Mouse (Mus musculus) left cerebral cortex, adult 9 months (tissue): ENCODE measurements at regions not wholly inside any gene's neighbourhood (a gene's known extent, or its start where the extent isn't known, plus 50 kb on each side); places are given as distances from the start of the nearest gene placed in this dataset.
A peak's percentile ranks its signal among the peaks of the same experiment; 100 is the strongest.
"Not testable (repeated sequence)": the region's sequence is repeated elsewhere in the genome, so short reads cannot be mapped to it uniquely, and the experiment has no call there.

ENCODE experiments used
- DNase-seq, 2 experiments: peaks; one replicate each; pipeline ENCODE4 v3.0.0; 2022; ENCODE audit warnings: low spot score in 2 of 2

DNA sequence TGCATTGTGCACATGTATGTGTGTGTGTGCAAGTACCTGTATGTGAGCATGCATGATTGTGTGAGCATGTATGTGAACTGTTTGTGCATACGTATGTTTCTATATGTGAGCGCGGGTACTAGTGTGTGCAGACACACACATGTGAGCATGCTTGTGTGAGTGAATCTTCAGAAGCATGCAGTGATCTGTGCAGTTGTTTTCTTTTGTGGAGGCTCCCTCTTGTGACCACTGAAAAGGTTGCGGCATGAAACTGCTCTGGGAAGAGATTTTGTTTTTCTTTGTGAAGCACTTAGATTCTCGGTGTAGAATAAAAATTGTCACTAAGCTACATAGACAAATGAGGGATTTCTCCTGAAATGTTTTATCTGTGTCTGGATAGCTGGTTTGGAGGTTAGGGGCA, 189.2 kb upstream of the Rapgef5 start:
- not testable (repeated sequence) for DNase-seq

DNA sequence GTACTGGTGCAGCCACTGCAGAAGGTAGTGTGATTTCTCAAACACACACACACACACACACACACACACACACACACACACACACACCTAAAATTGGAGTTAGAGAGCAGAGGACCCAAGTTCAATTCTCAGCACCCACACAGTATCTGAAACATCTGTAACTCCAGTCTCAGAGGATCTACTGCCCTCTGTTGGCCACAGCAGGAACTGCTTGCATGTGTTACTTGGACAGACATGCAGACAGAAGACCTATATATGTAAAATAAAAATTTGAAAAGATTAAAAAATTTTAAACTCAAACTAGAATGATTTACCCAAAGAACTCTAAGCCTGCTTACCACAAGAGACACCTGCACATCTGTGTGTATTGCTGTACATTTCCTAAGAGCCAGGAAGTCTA, 185.9 kb upstream of the Rapgef5 start:
- DNase-seq = no peak

DNA sequence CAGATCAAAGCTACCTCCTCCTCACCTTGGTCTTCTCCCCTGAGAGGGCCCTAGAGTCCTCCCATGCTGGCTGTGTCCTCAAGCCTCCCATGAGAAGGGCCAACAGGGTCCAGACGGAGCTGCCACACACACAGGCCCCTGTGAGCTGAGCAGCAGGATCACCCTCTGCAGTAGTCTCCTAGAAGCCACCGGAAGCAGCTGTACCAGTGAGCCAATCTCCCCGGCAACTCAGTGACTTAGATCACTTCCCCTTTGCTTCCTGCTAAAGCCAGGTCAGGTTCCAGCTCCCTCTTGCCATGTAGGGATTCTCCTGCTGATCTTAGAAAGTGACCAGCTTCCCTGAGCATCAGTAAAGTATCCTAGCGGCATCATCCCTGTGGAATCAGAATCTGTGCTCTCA, 179.4 kb upstream of the Rapgef5 start:
- no peak for DNase-seq

- DNase-seq = no peak
Observed at GRCm38 (mm10) chr12:117342321-117342720, 174.0 kb upstream of the Rapgef5 start.

- DNase-seq = no peak
Observed at GRCm38 (mm10) chr12:117343121-117343520, 173.2 kb upstream of the Rapgef5 start.

DNA sequence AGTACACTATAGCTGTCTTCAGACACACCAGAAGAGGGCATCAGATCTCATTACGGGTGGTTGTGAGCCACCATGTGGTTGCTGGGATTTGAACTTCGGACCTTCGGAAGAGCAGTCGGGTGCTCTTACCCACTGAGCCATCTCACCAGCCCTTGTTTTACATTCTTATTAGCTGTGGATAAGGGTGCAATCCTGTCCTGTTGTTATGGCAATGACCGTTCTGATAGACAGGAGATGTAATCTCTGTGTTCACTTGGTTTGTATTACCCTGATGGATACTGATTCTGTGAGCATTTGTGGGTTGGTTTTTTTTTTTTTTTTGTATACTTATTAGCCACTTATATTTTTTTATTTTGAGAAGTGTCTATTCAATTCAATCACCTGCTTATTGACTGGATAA, 172.7 kb upstream of the Rapgef5 start:
- not testable (repeated sequence) for DNase-seq

GRCm38 (mm10) chr12:117344266-117345087, 171.8 kb upstream of the Rapgef5 start:
- DNase-seq = peak; percentile 37 to 70

- peak; percentile 87 to 89 for DNase-seq
Observed at GRCm38 (mm10) chr12:117345088-117345977, 170.9 kb upstream of the Rapgef5 start.

DNA sequence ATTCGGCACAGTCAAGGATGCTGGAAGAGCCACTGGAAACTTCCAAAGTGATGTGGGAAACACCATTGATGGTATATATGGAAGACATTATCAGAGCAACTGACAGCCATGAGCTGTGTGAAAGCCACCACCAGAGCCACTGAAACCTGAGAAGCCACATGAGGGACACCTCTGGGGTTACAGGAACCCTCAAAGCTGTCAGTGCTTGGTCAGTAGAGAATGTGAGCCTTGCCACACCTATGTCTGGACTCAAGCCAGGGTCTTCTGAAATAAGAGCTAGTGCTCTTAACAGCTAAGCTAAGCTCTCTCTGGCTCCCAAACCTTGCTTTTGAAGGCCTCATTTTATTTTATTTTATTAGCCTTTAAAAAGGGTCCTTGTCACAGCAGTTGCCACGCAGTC, 170.2 kb upstream of the Rapgef5 start:
- DNase-seq = no peak

DNA sequence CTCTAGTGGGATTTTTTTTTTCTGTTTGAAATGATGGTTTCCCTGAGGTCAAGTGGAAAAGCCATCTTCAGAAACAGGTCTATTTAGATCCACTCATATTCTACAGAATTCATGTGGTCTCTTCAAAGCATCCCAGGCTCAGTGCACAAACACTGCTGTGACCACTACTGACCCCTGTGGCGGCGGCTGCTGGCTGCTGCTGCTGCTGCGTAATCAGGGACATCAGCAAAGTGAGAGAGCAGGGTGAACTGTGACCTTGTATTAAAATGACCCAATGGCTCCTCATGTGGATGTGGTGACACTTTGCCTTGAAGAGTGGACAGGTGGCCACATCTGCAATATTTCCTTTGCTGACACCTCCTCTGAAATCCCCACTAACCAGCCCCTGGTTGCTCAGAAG, 169.1 kb upstream of the Rapgef5 start:
- DNase-seq = no peak

- DNase-seq = no peak
Observed at GRCm38 (mm10) chr12:117348516-117348915, 167.8 kb upstream of the Rapgef5 start.

DNA sequence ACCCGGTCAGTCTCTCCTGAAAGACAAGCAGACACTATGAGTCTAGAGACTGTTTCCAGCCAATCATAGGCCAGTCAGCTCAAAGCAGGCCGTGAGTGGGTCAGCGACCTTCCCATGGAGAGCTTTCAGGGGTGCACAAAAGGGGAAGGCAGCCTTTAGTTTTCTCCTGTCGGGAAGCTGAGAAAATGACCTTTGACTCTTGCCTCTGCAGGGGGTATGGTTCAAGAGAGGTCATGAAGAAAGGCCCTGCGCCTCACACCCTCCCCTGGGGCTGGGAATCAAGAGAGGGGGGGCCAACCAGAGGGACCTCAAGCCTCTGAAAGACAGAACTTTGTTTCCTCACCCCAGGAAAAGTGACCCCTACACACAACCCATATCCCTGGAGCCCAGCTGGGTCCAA, 164.4 kb upstream of the Rapgef5 start:
- no peak for DNase-seq

DNA sequence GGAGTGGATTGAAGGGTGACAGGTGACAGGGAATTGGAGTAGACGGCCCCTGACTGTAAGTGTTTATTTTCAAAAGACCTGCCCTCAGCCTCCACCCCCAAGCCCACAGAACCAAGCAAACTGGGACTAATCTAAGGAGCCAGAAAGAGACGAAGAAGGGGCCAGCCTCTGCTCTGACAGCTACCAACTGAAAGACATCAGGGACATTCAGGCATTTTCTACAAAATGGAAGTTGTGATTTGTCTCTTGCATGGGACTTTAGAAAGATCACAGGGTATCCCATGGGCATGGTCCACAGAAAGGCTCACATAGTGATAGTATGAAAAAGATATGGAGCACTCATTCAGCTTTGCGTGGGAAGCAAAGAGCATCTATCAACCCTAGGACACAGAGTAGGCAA, 163.8 kb upstream of the Rapgef5 start:
- DNase-seq = no peak

DNA sequence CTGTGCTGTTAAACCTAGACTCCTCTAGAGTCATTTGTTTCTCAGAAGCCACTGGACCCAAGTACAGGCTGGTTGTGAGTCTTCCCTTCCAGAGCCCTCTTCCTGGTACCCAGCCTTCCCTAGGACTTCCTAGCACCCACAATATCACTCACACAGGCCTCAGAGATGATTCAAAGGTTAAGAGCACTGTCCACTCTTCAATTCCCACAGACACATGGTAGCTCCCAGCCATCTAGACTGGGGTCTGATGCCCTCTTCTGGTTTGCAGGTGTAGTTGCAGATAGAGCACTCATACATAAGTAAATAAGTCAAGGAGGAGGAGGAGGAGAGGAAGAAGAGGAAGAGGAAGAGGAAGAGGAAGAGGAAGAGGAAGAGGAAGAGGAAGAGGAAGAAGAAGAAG, 163.3 kb upstream of the Rapgef5 start:
- DNase-seq = peak in 1 of 2 experiments; percentile 46

- DNase-seq = no peak
Observed at GRCm38 (mm10) chr12:117357811-117358210, 158.5 kb upstream of the Rapgef5 start.

DNA sequence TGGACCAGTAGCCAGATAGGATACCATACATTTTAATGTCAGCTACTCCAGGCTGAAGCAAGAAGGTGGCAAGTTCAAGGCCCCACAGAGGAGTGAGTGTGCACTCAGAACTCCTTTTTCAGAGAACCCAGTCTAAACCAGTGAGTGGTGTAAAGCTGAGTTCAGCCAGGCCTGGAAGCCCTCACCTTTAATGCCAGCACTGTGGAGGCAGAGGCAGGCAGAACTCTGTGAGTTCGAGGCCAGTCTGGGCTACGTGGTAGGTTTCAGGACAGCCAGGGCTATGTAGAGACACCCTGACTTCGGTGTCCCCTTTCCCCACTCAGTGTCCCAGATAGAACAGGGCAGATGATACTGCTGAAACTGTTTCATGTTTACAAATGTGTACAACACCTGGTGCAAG, 157.4 kb upstream of the Rapgef5 start:
- no peak for DNase-seq

DNA sequence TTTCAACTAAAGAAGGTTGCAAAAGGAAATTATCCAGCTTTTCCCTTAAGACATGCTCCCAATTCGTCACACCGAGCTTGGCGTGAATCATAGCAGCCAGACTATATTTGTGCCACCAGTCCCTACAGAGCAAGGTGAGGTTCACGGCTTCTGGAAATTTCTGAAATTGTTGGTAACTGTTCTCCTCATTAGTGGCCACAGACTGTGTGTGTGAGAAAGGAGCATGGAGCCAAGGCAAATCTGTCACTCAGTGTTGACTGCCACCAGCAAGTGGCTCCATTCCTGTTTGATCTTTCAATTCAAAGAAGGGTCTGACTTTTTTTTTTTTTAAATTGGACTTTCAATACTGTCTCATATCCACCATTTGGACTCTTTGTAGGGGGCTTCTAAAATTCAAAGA, 156.1 kb upstream of the Rapgef5 start:
- DNase-seq = no peak

- no peak for DNase-seq
Observed at GRCm38 (mm10) chr12:117361826-117362225, 154.5 kb upstream of the Rapgef5 start.

DNA sequence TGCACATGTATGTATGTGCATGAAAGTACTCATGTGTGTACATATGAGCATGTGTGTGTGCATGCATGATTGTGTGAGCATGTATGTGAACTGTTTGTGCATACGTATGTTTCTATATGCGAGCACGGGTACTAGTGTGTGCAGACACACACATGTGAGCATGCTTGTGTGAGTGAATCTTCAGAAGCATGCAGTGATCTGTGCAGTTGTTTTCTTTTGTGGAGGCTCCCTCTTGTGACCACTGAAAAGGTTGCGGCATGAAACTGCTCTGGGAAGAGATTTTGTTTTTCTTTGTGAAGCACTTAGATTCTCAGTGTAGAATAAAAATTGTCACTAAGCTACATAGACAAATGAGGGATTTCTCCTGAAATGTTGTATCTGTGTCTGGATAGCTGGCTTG, 152.8 kb upstream of the Rapgef5 start:
- DNase-seq = not testable (repeated sequence)

DNA sequence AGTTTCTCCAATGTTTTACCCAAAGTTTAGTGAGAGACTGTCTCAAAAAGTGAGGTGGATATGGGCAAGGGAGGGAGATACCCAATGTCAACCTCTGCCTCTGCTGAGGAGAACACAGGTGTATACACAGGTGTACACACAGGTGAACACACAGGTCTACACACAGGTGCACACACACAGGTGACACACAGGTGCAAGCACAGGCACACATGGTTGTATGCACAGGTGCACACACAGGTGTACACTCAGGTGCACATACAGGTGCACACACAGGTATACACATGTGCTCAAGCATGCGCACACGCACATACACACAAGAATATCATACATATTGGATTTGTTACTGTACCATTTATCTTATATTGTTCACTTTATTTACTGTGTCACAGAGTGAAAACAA, 151.1 kb upstream of the Rapgef5 start:
- DNase-seq = no peak

- DNase-seq = no peak
Observed at GRCm38 (mm10) chr12:117365876-117366275, 150.4 kb upstream of the Rapgef5 start.

DNA sequence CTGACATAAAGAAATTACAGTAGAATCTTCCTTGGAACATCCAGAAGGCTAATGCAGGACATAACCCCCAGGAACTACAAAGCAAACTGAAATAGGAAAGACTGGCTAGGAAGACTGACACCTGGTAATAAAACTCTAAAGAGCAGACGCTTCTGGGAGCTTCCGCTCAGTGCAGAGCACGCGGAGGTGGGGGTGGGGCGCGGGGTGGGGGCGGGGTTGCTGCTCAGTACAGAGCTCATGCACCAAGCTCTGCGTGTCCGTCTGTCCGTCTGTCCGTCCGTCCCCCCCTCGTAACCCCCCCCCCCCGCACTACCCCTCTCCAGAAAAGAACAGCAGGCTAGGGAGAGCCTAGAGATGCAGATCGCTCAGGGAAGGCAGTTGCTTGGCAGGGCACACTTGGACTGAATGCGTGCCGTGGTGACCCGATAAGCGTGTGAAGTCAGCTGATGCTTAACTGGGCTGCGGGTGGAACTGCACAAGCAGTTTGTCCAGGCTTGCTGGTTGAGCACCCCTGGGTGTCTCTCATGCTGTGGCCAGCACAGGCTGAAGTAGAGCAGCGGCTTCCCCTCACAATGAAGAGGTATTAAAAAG, 137.9 kb upstream of the Rapgef5 start:
- peak in 1 of 2 experiments; percentile 1 for DNase-seq
